Mouse (Mus musculus) forebrain, embryonic 16.5 days (tissue): Measurements from ENCODE around the gene Bptf. TPM values are rescaled to one million over a fixed set of nuclear protein-coding genes. Genes with fewer than 3 reads are reported as not detected.
"Not testable (repeated sequence)": the region's sequence is repeated elsewhere in the genome, so short reads cannot be mapped to it uniquely, and the experiment has no call there.

ENCODE experiments used
- ATAC-seq: fragments of 200-750 bp; cut with Nextera tagmentation; 2 replicates; pipeline ENCODE4 v1.8.0; 2017; ENCODE audit warnings: mild to moderate bottlenecking, moderate library complexity
- H3K27ac ChIP-seq: fragments of 300-500 bp; sonication (generic); 2 replicates; pipeline ENCODE4 v1.5.1; 2014; ENCODE audit warnings: low read length, control low read depth
- H3K27me3 ChIP-seq: fragments of 300-500 bp; sonication (generic); replicated peaks from 2 replicates; pipeline ENCODE4 v1.6.1; 2014; ENCODE audit warnings: low read length; ENCODE audit not compliant: control insufficient read depth, insufficient read depth
- H3K36me3 ChIP-seq: fragments of 300-500 bp; sonication (generic); 2 replicates; pipeline ENCODE4 v1.6.1; 2014; ENCODE audit not compliant: control insufficient read depth, insufficient read depth
- H3K4me1 ChIP-seq: fragments of 300-500 bp; sonication (generic); replicated peaks from 2 replicates; pipeline ENCODE4 v1.6.1; 2014; ENCODE audit warnings: low read length; ENCODE audit not compliant: control insufficient read depth, insufficient read depth
- H3K4me2 ChIP-seq: fragments of 300-500 bp; sonication (generic); 2 replicates; pipeline ENCODE4 v1.6.1; 2014; ENCODE audit warnings: mild to moderate bottlenecking, low read length, control low read depth
- H3K4me3 ChIP-seq: fragments of 300-500 bp; sonication (generic); replicated peaks from 2 replicates; pipeline ENCODE4 v1.5.1; 2014; ENCODE audit warnings: mild to moderate bottlenecking, low read length, control low read depth
- H3K9ac ChIP-seq: fragments of 300-500 bp; sonication (generic); replicated peaks from 2 replicates; pipeline ENCODE4 v1.6.1; 2014; ENCODE audit warnings: low read depth, low read length, control low read depth
- H3K9me3 ChIP-seq: fragments of 300-500 bp; sonication (generic); 2 replicates; pipeline ENCODE4 v1.6.1; 2016; ENCODE audit warnings: low read length; ENCODE audit not compliant: control insufficient read depth
- WGBS: fragments of 180-500 bp; shearing (Covaris S2); extraction: QIAGEN DNeasy Blood & Tissue Kit; methylation state at CpG from one replicate; pipeline ENCODE4 v1.1.7; 2014; 5-methylcytosine and 5-hydroxymethylcytosine counted together
- polyA plus RNA-seq: library from polyadenylated mRNA; unstranded; fragments of >200 nt; fragmentation: Nextera tagmentation; extraction: Ambion mirVana; gene quantifications from 2 replicates; pipeline ENCODE4 v1.2.1, GENCODE M21; 2015

Gene Bptf
- polyA plus RNA-seq, 1 experiment from 2014 or later = 38.8 TPM

DNA sequence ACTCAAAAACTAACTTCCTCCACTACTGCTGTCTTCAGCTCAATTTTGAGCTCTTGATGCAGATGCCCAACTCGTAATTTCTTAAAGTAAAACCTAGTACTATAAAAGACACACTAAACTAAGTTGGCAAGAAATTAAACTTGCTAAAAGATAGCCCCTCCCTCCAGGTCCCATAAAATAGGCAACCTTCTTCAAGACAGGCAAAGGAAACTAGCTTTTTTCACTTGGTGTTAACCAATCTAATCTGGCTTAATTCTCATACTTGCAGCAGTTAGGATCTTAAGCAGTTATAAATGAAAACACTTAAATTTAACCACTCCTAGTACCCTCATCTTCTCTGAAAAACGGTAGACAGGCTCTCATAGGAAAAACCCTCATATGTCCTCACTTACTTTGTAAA lies 2.3 kb downstream of the Bptf start:
- no peak for ATAC-seq
- WGBS = 23% methylated on average over 2 of the region's 2 CpGs
- no peak overlapping the region for H3K9ac ChIP-seq

GRCm38 (mm10) chr11:107126716-107127115 lies 5.2 kb downstream of the Bptf start:
- H3K4me2 ChIP-seq, H3K4me3 ChIP-seq, ATAC-seq, H3K27ac ChIP-seq, H3K36me3 ChIP-seq, H3K27me3 ChIP-seq, H3K9ac ChIP-seq, H3K9me3 ChIP-seq: not testable (repeated sequence)
- WGBS = 86% methylated on average over 1 of the region's 2 CpGs
- H3K4me1 ChIP-seq = peaks cover 33% of the 10 kb centered on the region

More for the DNA sequence above, 2.3 kb downstream of the Bptf start:
- Histone ChIP-seq H3K36me3 (no peaks in the 10 kb centered on the region), H3K9me3 (no peaks in the 10 kb centered on the region), H3K4me3 (peak overlapping the region; percentile 70), H3K27ac (no peak overlapping the region), H3K4me1 (peaks cover 27% of the 10 kb centered on the region), H3K27me3 (no peaks in the 10 kb centered on the region), H3K4me2 (peak overlapping the region; percentile 96)

DNA sequence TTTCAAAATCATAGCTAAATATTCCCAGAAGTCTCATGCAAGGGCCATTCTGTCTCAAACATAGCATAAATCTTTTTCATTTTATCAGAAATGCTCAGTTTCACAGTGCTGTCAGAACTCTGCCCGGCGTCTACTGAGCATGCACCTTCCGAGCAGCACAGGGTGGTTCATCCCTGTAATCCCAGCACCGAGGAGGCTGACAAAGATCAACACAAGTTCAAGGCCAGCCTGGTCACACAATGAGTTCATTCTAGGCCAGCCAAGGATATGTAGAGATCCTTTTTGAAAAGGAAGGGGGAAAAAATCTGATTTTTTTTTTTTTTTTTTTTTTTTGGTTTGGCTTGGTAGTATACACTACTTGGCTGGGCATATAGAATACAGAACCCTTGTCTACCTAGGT lies 6.9 kb downstream of the Bptf start:
- Histone ChIP-seq H3K27ac (no peak overlapping the region), H3K27me3 (no peaks in the 10 kb centered on the region), H3K36me3 (no peaks in the 10 kb centered on the region), H3K9me3 (no peaks in the 10 kb centered on the region), H3K4me3 (no peak overlapping the region), H3K4me2 (no peak overlapping the region), H3K4me1 (peaks cover 30% of the 10 kb centered on the region), H3K9ac (no peak overlapping the region)
- ATAC-seq = no peak
- 92% methylated on average over 4 of the region's 4 CpGs for WGBS

- H3K4me3 ChIP-seq = no peak overlapping the region
- H3K4me2 ChIP-seq = no peak overlapping the region
- H3K4me1 ChIP-seq = peaks cover 23% of the 10 kb centered on the region
- H3K27ac ChIP-seq = no peak overlapping the region
- no peak overlapping the region for H3K9ac ChIP-seq
- WGBS = 27% methylated on average over 7 of the region's 7 CpGs
- H3K27me3 ChIP-seq = no peaks in the 10 kb centered on the region
- ATAC-seq = no peak
- no peaks in the 10 kb centered on the region for H3K9me3 ChIP-seq
- no peaks in the 10 kb centered on the region for H3K36me3 ChIP-seq
These were observed 7.6 kb downstream of the Bptf start for GRCm38 (mm10) chr11:107124327-107124731.

DNA sequence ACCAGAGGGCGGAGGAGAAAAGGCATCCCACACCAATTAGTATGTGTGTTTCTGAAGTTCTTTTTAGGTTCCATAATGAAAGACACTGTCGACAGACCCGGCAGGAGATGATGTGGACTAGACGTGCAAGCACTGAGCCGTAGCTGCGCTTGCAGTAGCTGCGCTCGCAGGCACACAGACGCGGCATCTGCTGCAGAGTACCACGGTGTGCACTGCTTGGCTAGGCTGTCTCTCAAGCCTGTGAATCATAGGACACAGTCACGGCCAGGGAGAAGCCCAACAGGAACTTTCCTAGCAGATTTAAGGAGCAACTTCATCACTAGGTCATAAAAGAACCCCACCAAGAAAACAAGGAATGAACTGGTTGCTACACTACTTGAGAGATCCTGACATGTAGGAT lies 14.1 kb downstream of the Bptf start:
- H3K4me2 ChIP-seq = no peak overlapping the region
- no peak for ATAC-seq
- no peaks in the 10 kb centered on the region for H3K27me3 ChIP-seq
- H3K4me3 ChIP-seq = no peak overlapping the region
- peaks cover 11% of the 10 kb centered on the region for H3K4me1 ChIP-seq
- H3K27ac ChIP-seq = no peak overlapping the region
- 76% methylated on average over 12 of the region's 12 CpGs for WGBS
- no peaks in the 10 kb centered on the region for H3K36me3 ChIP-seq
- no peaks in the 10 kb centered on the region for H3K9me3 ChIP-seq
- H3K9ac ChIP-seq = no peak overlapping the region

DNA sequence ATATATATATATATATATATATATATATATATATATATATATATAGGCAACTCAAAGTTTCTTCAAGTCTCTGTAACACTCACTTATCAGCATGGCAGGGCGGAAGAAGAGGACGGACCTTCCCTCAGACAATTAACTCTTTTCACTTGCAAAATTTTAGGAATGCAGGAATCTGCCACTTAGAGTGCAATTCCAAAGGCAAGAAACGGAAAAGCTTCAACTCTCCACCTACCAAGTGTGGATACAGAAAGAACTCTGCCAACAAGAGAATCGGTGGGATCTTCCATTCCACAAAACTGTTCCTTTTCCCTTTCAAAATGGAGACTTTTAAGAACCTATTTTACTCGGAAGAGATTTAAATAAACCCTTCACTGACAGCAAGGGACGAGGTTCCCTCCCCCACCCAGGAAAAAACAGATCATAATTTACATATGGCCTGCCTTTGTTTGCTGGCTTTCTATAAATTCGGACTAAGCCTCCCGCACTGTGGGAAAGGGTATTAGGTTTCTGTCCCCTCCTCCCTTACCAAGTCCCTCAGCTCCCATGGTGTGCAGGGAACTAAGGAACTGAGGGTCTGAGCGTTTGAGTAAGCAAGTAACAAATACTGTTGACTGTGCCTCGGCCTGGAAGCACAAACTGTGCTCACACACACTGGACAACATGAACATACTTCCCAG lies 17.9 kb downstream of the Bptf start:
- H3K9ac ChIP-seq = peak overlapping the region; percentile 22; the same call in 1 of the 2 replicates
- no peak overlapping the region for H3K4me3 ChIP-seq
- ATAC-seq = no peak
- H3K4me2 ChIP-seq = no peak overlapping the region
- 16% methylated on average over 10 of the region's 10 CpGs for WGBS
- H3K27ac ChIP-seq = peak overlapping the region; percentile 6
- no peaks in the 10 kb centered on the region for H3K9me3 ChIP-seq
- no peaks in the 10 kb centered on the region for H3K27me3 ChIP-seq
- peaks cover 12% of the 10 kb centered on the region for H3K36me3 ChIP-seq
- H3K4me1 ChIP-seq = peaks cover 11% of the 10 kb centered on the region

DNA sequence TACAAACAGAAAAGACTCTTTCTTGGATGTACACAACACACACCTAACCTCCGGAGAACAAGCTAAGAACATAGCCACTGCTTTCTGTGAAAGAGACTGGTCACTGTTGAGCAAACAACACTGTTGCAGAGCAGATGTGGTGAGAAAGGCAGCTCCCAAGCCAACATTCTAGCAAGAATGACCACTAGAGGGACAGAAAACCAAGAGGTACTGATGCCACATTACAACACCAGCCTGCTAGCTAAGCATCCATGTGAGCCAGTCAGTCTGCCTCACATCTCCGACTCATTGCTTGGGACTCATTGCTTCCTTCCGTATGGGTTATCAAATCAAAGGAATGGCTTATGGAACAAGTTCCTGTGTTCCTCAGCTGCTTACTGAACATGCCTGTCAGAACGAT lies 18.8 kb downstream of the Bptf start:
- H3K4me1 ChIP-seq = peaks cover 11% of the 10 kb centered on the region
- 71% methylated on average over 4 of the region's 4 CpGs for WGBS

DNA sequence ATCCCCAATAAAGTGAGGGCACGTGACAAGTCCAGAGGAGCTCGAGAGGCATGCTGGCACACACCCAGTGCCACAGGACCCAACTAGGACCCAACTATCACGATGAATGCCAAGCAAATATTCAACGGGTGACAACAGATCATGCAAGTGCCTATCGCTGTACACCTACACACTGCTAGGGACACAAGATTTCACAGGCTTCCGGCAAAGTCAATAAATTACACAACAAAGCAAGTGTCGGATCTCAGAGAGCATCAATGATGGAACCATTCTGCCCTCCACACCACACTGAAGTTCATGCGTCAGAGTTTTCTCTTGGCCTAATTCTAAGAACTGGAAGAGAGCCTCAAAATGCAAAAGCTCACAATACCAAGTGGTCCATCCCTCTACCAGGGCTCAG lies 22.3 kb downstream of the Bptf start:
- H3K36me3 ChIP-seq = peaks cover 12% of the 10 kb centered on the region
- 94% methylated on average over 8 of the region's 8 CpGs for WGBS
- no peak overlapping the region for H3K4me2 ChIP-seq
- no peaks in the 10 kb centered on the region for H3K27me3 ChIP-seq
- no peak for ATAC-seq
- H3K9ac ChIP-seq = no peak overlapping the region
- H3K4me1 ChIP-seq = peaks cover 10% of the 10 kb centered on the region
- H3K27ac ChIP-seq = no peak overlapping the region
- H3K9me3 ChIP-seq = no peaks in the 10 kb centered on the region
- no peak overlapping the region for H3K4me3 ChIP-seq

More for the DNA sequence above, 18.8 kb downstream of the Bptf start:
- H3K9me3 ChIP-seq = no peaks in the 10 kb centered on the region
- no peak overlapping the region for H3K9ac ChIP-seq
- no peak overlapping the region for H3K4me3 ChIP-seq
- H3K27ac ChIP-seq = no peak overlapping the region
- no peak overlapping the region for H3K4me2 ChIP-seq
- no peaks in the 10 kb centered on the region for H3K27me3 ChIP-seq
- ATAC-seq = no peak
- H3K36me3 ChIP-seq = peaks cover 12% of the 10 kb centered on the region

DNA sequence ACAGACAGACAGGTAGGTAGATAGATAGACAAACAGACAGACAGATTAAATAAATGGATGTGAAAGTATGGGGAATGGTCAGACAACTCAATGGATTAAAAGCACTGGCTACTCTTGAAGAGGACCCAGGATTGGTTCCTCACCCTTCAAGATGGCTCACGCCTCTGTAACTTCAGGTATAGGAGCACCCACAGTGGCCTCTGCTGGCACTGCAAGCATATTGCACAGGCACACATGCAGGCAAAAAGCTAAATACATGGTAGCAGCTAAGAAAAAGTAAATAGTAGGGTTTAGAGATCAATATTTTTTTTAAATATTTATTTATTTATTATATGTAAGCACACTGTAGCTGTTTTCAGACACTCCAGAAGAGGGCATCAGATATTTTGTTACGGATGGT lies 23.0 kb downstream of the Bptf start:
- Histone ChIP-seq H3K9me3 (no peaks in the 10 kb centered on the region), H3K4me2 (no peak overlapping the region), H3K36me3 (peaks cover 12% of the 10 kb centered on the region), H3K27me3 (no peaks in the 10 kb centered on the region), H3K4me1 (peaks cover 4% of the 10 kb centered on the region), H3K27ac (no peak overlapping the region), H3K4me3 (no peak overlapping the region), H3K9ac (no peak overlapping the region)
- ATAC-seq = no peak
- 90% methylated on average over 2 of the region's 2 CpGs for WGBS

GRCm38 (mm10) chr11:107107725-107108078 lies 24.2 kb downstream of the Bptf start:
- Histone ChIP-seq H3K4me1 (peaks cover 13% of the 10 kb centered on the region), H3K4me3 (no peak overlapping the region), H3K9ac (no peak overlapping the region), H3K36me3 (peaks cover 12% of the 10 kb centered on the region), H3K9me3 (no peaks in the 10 kb centered on the region), H3K27ac (no peak overlapping the region), H3K4me2 (no peak overlapping the region), H3K27me3 (no peaks in the 10 kb centered on the region)
- 84% methylated on average over 4 of the region's 4 CpGs for WGBS
- ATAC-seq = no peak
